Mouse (Mus musculus) c-Kit-positive CD71-positive TER-119-positive erythroid progenitor cells, embryonic 14.5 days (primary cell): Measurements from ENCODE around the gene Tmem150c.

Experiments
- DNase-seq: peaks from one replicate; pipeline ENCODE4 v3.0.0-alpha.2; 2013; ENCODE audit warnings: low spot score

Tmem150c gene

GRCm38 (mm10) chr5:100096955-100097354, 62.7 kb downstream of the Tmem150c start:
- DNase-seq = no peak

DNA sequence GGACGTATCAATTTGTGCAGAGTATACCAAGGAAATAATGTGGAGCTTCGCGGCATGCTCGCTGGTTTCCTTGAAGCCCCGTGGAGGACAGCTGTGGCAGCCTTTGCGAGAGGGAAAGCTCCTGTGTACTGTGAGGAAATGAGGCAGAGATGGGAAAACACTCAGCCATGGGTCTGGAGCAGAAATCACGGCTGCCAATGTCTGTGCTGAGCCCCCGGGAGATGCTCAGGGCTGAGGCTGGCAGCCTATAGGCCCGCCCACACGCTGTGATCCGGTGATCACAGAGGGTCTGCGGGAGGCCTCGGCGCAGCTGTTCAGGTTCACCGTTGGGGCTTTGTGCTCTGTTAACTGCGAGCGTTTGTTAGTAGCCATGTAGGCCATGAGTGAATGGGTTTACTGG, 68.0 kb downstream of the Tmem150c start:
- DNase-seq = no peak

DNA sequence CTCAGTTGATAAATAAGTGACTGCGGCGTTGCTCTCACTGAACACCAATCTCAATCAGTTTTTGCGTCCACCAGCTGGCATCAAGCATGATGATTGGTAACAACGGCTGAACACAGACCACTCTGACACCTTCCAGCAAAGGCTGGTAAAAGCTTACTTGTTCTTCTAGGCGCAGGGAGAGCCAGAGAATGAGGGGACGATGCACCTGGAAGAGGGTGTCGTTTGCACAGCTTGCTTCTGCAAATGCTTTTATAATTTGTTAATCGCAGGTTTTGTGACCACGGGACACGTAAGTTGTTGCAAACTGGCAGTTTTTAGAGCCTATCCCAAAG, 68.4 kb downstream of the Tmem150c start:
- no peak for DNase-seq

DNA sequence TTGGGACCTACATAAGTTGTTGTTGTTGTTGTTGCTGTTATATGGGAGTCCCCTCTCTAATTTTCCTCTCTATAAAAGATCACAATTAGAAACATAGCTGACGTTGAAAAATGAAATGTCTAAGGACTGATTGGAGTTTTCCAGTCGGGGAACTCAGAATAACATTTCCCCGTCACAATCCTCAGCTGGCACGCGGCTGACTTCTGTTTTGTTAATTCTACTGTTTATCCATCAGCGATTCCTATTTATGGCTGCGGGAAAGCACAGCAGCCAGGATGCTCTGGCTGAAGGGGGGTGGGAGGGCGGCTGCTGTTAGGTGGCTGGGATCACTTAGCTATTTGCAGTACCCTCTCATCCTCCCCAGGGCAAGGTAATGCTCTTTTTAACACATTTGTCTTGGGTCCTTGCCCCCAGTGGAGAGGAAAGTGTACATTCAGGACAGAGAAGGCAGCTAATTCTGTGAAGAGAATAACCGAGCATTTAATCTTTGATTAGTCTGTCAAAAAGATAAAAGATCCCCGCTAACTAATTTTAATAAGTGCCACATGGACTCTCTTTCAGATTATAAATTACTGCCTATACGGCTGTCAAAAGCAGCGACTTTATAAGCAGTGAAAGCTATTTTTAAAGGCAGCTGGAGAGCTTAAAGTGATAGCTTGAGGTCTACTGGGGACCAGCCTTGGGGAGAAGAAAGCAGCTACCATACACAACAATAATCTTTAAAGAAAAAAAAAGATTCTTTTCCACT, 68.9 kb downstream of the Tmem150c start:
- DNase-seq = no peak

DNA sequence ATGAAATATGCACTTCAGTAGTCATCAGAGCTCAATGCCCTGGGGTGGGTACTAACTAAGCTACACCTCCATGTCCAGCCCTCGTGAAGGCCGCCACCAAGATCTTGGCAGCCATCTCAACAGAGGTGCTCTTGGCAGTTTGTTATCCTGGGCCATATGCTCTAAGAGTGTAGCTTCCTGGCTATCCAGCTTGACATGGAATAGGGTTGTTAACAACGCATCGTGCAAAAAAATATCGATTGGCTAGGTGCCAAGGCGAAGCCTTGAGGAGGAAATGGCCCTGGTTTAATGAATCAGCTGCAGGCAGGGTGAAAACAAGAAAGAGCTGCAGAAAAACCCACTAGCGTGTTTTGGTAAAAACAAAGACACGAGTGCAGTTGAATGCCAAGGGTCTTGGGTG, 74.5 kb downstream of the Tmem150c start:
- no peak for DNase-seq

- DNase-seq = no peak
These were observed 75.5 kb downstream of the Tmem150c start for GRCm38 (mm10) chr5:100083953-100084562.

DNA sequence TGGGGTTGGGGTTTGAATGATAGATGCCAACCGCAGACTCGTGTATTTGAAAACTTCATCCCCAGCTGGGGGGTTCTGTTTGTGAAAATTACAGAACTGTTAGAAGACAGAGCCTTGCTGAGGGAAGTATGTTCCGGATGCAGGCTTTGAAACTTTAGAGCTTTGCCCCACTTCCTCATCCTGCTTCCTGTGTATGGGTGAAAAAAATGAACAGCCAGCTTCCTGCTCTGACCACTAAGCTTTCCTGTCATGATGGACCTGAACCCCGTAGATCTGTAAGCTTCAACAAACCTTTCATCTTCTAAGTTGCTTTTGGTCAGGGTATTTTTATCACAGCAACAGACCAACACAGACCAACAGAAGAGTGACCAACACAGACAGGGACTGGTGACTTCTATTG, 77.6 kb downstream of the Tmem150c start:
- DNase-seq = no peak

- no peak for DNase-seq
These were observed 79.7 kb downstream of the Tmem150c start for GRCm38 (mm10) chr5:100079931-100080275.

GRCm38 (mm10) chr5:100079040-100079930, 80.3 kb downstream of the Tmem150c start:
- no peak for DNase-seq

- DNase-seq = no peak
These were observed 85.0 kb downstream of the Tmem150c start for GRCm38 (mm10) chr5:100074571-100074970.

DNA sequence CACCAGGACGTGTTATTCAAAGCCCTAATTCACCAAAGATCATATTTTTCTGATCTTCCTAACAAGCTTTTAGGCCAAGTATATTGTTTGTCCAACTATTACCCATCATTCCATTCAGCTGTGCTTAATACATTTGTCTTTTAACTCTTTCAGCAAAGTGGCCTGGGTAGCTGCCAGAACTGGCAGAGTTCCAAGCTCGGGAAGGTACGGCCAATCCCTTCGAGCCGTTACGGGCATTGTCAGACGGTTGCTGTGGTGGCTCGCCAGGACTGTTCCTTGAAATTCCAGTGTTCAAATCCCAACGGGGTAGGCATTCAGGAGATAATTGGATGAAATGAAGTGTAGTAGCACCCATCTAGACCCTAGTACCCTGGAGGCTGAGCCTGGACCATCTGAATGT, 87.1 kb downstream of the Tmem150c start:
- no peak for DNase-seq

GRCm38 (mm10) chr5:100071541-100071940, 88.1 kb downstream of the Tmem150c start:
- DNase-seq = no peak

GRCm38 (mm10) chr5:100070255-100070654, 89.4 kb downstream of the Tmem150c start:
- DNase-seq = peak; percentile 73

DNA sequence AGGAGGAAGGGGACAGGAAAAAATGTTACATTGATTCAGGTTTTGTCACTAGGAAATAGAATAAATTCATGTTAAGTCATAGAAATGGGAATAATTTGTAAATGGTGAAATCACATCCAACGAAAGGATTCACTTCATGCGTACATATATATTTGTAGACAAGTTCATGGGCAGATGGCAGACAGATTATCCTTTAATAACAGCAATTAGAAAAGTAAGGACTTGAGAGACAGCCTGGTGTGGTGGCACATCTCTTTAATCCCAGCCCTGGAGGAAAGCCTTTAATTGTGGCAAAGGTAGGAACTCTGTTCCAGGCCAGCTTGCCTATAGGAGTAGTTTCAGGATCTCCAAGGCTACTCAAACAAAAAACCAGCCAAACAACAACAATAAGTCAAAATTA, 90.1 kb downstream of the Tmem150c start:
- DNase-seq = no peak

GRCm38 (mm10) chr5:100067579-100067978, 92.0 kb downstream of the Tmem150c start:
- no peak for DNase-seq

- DNase-seq = no peak
These were observed 98.7 kb downstream of the Tmem150c start for GRCm38 (mm10) chr5:100060876-100061275.

DNA sequence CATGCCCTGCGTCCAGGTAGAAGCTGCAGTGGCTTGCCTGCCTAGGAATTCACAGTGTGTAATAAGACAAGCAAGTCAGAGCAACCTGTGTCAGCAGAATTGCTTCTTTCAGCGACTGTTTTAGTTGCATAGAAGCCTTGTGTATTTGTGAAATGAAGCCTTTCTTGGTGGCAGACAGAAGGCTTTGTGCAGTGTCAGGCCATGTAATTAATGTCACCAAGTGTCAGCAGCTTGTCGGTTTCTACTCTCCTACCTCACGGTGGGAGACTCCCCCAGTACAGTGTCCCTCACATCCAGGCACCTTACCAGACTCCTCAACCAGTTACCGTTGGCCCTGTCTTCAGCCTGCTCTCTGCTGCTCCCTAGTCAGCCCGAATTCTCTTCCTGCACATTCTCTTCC, 100.3 kb downstream of the Tmem150c start:
- no peak for DNase-seq

DNA sequence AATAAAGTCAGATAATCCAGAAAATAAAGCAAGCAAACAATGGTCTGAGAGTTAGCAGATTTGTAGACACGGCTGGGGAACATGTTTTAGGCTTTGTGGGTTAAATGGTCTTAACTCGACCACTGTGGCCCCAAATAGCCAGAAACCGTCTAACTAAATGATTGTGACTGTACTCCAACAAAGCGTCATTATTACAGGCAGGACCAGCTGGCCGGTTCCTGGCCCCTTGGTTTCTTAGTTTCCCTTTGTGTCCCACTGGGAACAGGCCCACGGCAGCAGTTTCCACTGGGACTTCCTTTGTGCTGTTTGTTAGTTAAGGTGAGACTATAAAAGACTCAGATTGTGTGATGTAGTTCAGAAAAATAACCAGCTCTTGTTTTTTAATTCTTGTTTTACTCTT, 100.9 kb downstream of the Tmem150c start:
- no peak for DNase-seq

DNA sequence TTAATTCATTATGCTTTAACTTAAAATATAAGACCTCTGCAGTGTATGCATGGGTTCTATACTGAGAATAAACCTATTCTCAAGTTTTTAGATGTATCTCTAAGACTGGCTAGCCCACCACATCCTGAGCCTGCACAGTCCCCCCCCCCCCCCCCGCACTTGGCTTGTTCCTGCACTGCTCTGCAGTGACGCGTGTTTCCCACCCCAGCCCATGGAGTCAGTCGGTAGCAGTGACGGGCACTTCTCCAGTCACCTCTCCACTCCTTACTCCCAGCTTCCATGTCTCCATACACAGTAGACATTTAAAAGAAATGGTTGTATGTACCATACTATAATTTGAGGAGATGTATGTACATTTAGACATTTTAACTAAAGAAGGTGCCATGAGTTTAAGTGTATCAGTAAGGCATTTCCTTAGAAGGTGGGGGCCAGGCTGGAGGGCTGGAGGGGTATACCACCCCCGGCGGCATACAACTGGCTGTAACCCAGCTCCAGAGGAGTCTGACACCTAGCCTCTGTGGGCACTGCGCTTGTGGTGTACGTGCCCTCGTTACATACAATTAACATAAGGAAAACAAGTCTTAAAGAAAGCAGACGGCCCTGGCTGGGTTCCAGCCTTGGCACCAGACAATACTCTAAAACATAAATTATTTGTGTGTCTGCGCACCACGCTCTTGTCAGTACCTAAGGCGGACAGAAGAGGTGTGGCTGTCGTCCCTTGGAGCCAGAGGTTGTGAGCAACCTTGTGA, 102.0 kb downstream of the Tmem150c start:
- no peak for DNase-seq

- no peak for DNase-seq
These were observed 103.7 kb downstream of the Tmem150c start for GRCm38 (mm10) chr5:100055866-100056369.

DNA sequence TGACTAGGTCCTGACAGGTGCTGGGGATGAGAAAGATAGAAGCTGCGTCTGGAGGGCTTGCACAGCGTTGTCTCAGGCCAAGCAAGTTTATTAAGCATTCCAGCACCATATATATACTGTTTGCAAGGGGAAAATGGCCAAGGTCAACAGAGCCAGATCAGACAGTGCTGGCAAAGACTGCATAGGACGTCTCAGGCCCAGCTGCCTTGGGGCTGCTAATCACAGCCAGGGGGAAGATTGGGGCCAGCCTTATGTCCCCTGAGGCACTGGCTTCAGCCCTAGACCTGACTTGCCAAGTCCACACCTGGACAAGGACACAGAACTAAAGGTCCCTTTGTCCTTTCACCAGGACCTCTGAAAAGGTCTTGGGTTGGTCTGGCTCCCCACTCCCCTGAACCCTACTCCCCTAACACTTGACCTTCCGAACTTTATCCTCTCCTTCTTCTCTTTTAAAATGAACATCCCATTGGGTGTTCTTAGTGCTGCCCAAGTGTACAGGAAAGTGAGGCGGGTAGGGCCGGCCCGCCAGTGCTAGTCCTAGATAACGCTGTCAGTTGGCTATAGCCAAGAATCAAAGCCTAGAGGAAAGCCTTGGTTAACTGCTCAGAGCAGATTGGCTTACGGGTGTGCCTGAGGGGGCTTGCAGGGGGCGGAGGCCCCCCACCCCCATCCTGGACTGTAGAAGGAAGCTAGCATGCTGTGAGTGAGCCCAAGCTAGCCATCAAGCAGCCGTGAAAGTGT, 104.6 kb downstream of the Tmem150c start:
- DNase-seq = no peak
